Mouse (Mus musculus) MEL (cell line): ENCODE results near the gene Pyy. TPM values are rescaled to one million over a fixed set of nuclear protein-coding genes. Genes with fewer than 3 reads are reported as not detected.

Experiments used
- DNase-seq: peaks from one replicate; pipeline ENCODE4 v3.0.0; 2011; ENCODE audit warnings: low read depth, low spot score
- H3K27ac ChIP-seq: 2 replicates; pipeline ENCODE4 v1.5.1; 2012; ENCODE audit warnings: low read depth, mild to moderate bottlenecking, control low read depth, low read length, moderate library complexity; ENCODE audit not compliant: control insufficient read depth
- H3K27me3 ChIP-seq, 2 experiments: fragments of 150-350 bp in 1 of 2; sonication (generic) in 1 of 2; 2 replicates each; pipeline ENCODE4 v1.6.1; 2012; ENCODE audit warnings: low read length in 2 of 2, mild to moderate bottlenecking in 2 of 2, improper control_type of control experiment in 1 of 2, moderate library complexity in 1 of 2; ENCODE audit not compliant: insufficient read depth in 2 of 2, control insufficient read depth in 1 of 2
- H3K36me3 ChIP-seq, 2 experiments: 2 replicates each; pipeline ENCODE4 v1.6.1; 2012 to 2014; ENCODE audit warnings: low read length in 2 of 2, improper control_type of control experiment in 1 of 2, inconsistent platforms in 1 of 2, mild to moderate bottlenecking in 1 of 2; ENCODE audit not compliant: insufficient read depth in 2 of 2, control insufficient read depth in 1 of 2
- H3K4me1 ChIP-seq, 2 experiments: fragments of 150-350 bp in 1 of 2; sonication (generic) in 1 of 2; 2 replicates each; pipeline ENCODE4 v1.6.1; 2012; ENCODE audit warnings: low read length in 2 of 2, improper control_type of control experiment in 1 of 2, mild to moderate bottlenecking in 1 of 2; ENCODE audit not compliant: insufficient read depth in 2 of 2, control insufficient read depth in 1 of 2
- H3K4me3 ChIP-seq, 2 experiments: fragments of 150-350 bp in 1 of 2; sonication (generic) in 1 of 2; 2 replicates each; pipeline ENCODE4 v1.5.1; 2012; ENCODE audit warnings: low read depth in 2 of 2, low read length in 2 of 2, mild to moderate bottlenecking in 2 of 2, moderate library complexity in 2 of 2, control low read depth in 1 of 2, improper control_type of control experiment in 1 of 2; ENCODE audit not compliant: control insufficient read depth in 1 of 2, insufficient read depth in 1 of 2
- H3K79me2 ChIP-seq: 2 replicates; pipeline ENCODE4 v1.6.1; 2012; ENCODE audit warnings: mild to moderate bottlenecking, low read length, moderate library complexity; ENCODE audit not compliant: control insufficient read depth, poor library complexity, insufficient read depth
- H3K9ac ChIP-seq: 2 replicates; pipeline ENCODE4 v1.6.1; 2012; ENCODE audit warnings: low read depth, mild to moderate bottlenecking, control low read depth, low read length, moderate library complexity; ENCODE audit not compliant: control insufficient read depth, poor library complexity, severe bottlenecking
- H3K9me3 ChIP-seq: fragments of 150-350 bp; sonication (generic); replicated peaks from 2 replicates; pipeline ENCODE4 v1.6.1; 2012; ENCODE audit warnings: mild to moderate bottlenecking, low read length, improper control_type of control experiment, moderate library complexity; ENCODE audit not compliant: insufficient read depth
- CHD2 ChIP-seq: IDR thresholded peaks from 2 replicates; pipeline ENCODE4 v1.6.1; 2011; ENCODE audit warnings: low read length, improper control_type of control experiment
- ELF1 ChIP-seq: IDR thresholded peaks from 2 replicates; pipeline ENCODE4 v1.6.1; 2014; ENCODE audit warnings: low read depth, mild to moderate bottlenecking, inconsistent platforms, low read length, improper control_type of control experiment, moderate library complexity
- EP300 ChIP-seq, 2 experiments: IDR thresholded peaks; 2 replicates each; pipeline ENCODE4 v1.6.1; 2011; ENCODE audit warnings: improper control_type of control experiment in 2 of 2, low read length in 2 of 2, low read depth in 1 of 2, mild to moderate bottlenecking in 1 of 2
- GATA1 ChIP-seq: IDR thresholded peaks from 2 replicates; pipeline ENCODE4 v1.6.1; 2011; ENCODE audit warnings: low read depth, low read length, improper control_type of control experiment
- JUND ChIP-seq: IDR thresholded peaks from 2 replicates; pipeline ENCODE4 v1.6.1; 2011; ENCODE audit warnings: low read depth, mild to moderate bottlenecking, improper control_type of control experiment, low read length
- KAT2A ChIP-seq: conservative IDR thresholded peaks from 2 replicates; pipeline ENCODE4 v1.6.1; 2012; ENCODE audit warnings: low read depth, low read length, improper control_type of control experiment, inconsistent platforms
- MAFK ChIP-seq: IDR thresholded peaks from 2 replicates; pipeline ENCODE4 v1.6.1; 2011; ENCODE audit warnings: low read depth, mild to moderate bottlenecking, low read length, improper control_type of control experiment, borderline replicate concordance
- MAZ ChIP-seq: IDR thresholded peaks from 2 replicates; pipeline ENCODE4 v1.6.1; 2012; ENCODE audit warnings: low read depth, mild to moderate bottlenecking, inconsistent platforms, low read length, improper control_type of control experiment
- MXI1 ChIP-seq: IDR thresholded peaks from 2 replicates; pipeline ENCODE4 v1.6.1; 2011; ENCODE audit warnings: mild to moderate bottlenecking, low read depth, low read length, improper control_type of control experiment
- MYB ChIP-seq: IDR thresholded peaks from 2 replicates; pipeline ENCODE4 v1.6.1; 2011; ENCODE audit warnings: mild to moderate bottlenecking, low read depth, low read length, improper control_type of control experiment
- NELFE ChIP-seq: IDR thresholded peaks from 2 replicates; pipeline ENCODE4 v1.6.1; 2011; ENCODE audit warnings: low read depth, low read length, improper control_type of control experiment
- POLR2A ChIP-seq, 2 experiments: IDR thresholded peaks; 2 replicates each; pipeline ENCODE4 v1.6.1; 2011 to 2012; ENCODE audit warnings: low read length in 2 of 2, mild to moderate bottlenecking in 2 of 2, control low read depth in 1 of 2, improper control_type of control experiment in 1 of 2, low read depth in 1 of 2, moderate library complexity in 1 of 2; ENCODE audit not compliant: control insufficient read depth in 1 of 2, insufficient read depth in 1 of 2, poor library complexity in 1 of 2
- RCOR1 ChIP-seq: IDR thresholded peaks from 2 replicates; pipeline ENCODE4 v1.6.1; 2012; ENCODE audit warnings: low read depth, mild to moderate bottlenecking, inconsistent platforms, low read length, improper control_type of control experiment
- TBP ChIP-seq: IDR thresholded peaks from 2 replicates; pipeline ENCODE4 v1.8.0; 2011; ENCODE audit warnings: low read depth, low read length, improper control_type of control experiment
- TCF12 ChIP-seq: IDR thresholded peaks from 2 replicates; pipeline ENCODE4 v1.6.1; 2014; ENCODE audit warnings: low read depth, mild to moderate bottlenecking, inconsistent platforms, low read length, improper control_type of control experiment, moderate library complexity
- USF1 ChIP-seq: IDR thresholded peaks from 2 replicates; pipeline ENCODE4 v1.6.1; 2014; ENCODE audit warnings: low read depth, mild to moderate bottlenecking, inconsistent platforms, low read length, improper control_type of control experiment, moderate library complexity
- polyA plus RNA-seq, 2 experiments: library from polyadenylated mRNA; stranded (reverse) in 1 of 2; unstranded in 1 of 2; fragments of >175 nt in 1 of 2; fragments of >200 nt in 1 of 2; gene quantifications; 2 replicates each; pipeline versions ENCODE4 v1.2.1 to v1.2.4; 2012; ENCODE audit warnings: low replicate concordance in 2 of 2, low read depth in 1 of 2; ENCODE audit not compliant: insufficient read length in 2 of 2, insufficient read depth in 1 of 2, missing spikeins in 1 of 2
- total RNA-seq: library from RNA; depleted of rRNA; stranded (reverse); fragments of 300-350 nt; gene quantifications from 2 replicates; pipeline ENCODE4 v1.2.3, GENCODE M21; 2012

The Pyy gene
- total and polyA plus RNA-seq, 3 experiments, result not detected

DNA sequence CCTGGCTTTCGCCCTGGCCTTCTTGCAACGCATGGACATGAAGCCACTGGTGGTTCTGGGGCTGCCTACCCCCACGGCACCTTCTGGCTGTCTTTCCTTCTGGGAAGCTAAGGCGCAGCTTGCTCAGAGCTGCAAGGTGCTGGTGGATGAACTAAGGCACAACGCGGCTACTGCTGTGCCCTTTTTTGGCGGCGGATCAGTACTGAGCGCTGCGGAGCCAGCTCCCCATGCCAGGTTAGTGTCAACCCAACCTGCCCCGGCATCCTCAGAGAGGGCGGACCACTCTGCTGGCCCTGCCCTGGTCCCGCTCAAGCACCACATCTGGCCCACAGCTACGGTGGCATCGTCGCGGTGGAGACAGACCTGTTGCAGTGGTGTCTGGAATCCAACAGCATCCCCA lies 38.9 kb upstream of the Pyy start:
- Histone ChIP-seq H3K4me1 (peaks cover 0 to 13% of the 10 kb centered on the region in 2 experiments; a peak in 2 of 4 replicates), H3K79me2 (no peaks in the 10 kb centered on the region), H3K9me3 (no peaks in the 10 kb centered on the region), H3K4me3 (peak overlapping the region; percentile 9 to 75; a peak in 1 of 4 replicates), H3K27me3 (no peaks in the 10 kb centered on the region), H3K27ac (no peak overlapping the region), H3K36me3 (no peaks in the 10 kb centered on the region), H3K9ac (no peak overlapping the region)
- TF ChIP-seq USF1 (no peak), MYB (no peak), JUND (no peak), ELF1 (no peak), GATA1 (no peak), EP300 (IDR thresholded peaks at IDR 0.05; ENCODE audit: low read depth in 1 of 2, low read length in 2 of 2) (no peak)
- DNase-seq, result no peak

DNA sequence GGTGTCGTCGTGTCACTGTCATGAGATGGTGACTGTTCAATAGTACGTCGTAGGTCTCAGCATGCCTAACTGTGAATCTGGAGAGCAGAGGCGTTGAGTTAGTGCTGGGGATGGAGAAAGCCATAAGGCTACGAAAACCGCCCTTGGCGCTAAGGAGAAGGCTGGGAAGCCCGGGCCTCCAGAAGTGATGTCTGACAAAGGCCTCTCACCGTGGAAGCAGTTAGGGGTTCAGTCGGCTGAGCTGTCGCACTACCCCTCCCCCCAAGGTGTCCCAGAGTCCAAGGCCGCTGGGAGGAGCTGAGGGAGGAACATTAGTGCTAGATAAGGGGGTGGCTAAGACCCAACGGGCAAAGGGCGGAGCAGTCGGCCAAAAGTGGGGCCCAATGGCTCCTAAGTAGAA lies 38.4 kb upstream of the Pyy start:
- Histone ChIP-seq H3K9ac (peak overlapping the region; percentile 71), H3K9me3 (no peaks in the 10 kb centered on the region), H3K79me2 (no peaks in the 10 kb centered on the region), H3K36me3 (no peaks in the 10 kb centered on the region), H3K27ac (no peak overlapping the region), H3K4me3 (peak overlapping the region; percentile 46 to 75)
- peak; percentile 72 for DNase-seq
- TF ChIP-seq EP300 (IDR thresholded peaks at IDR 0.05; ENCODE audit: low read depth in 1 of 2, low read length in 2 of 2) (peak; percentile 18 to 52; a peak in 2 of 4 replicates), MYB (no peak), TBP (peak; percentile 49; the same call in 1 of the 2 replicates), USF1 (no peak), NELFE (peak; percentile 47), TCF12 (0 out of 2 replicates have a peak, but pooled peaks have one; percentile 22), RCOR1 (no peak), POLR2A (IDR thresholded peaks at IDR 0.05; ENCODE audit: control insufficient read depth in 1 of 2, insufficient read depth in 1 of 2, low read depth in 1 of 2, low read length in 2 of 2, poor library complexity in 1 of 2) (peak in 1 of 2 experiments; percentile 21; a peak in 1 of 4 replicates), KAT2A (no peak), CHD2 (peak; percentile 38; the same call in 1 of the 2 replicates), MAFK (no peak), MAZ (peak; percentile 53; the same call in 1 of the 2 replicates), MXI1 (0 out of 2 replicates have a peak, but pooled peaks have one; percentile 7)
- TF ChIP-seq, all 39 proteins: peak for 8
- Histone ChIP-seq H3K4me1 (peaks cover 0 to 14% of the 10 kb centered on the region in 2 experiments; a peak in 2 of 4 replicates), H3K27me3 (no peaks in the 10 kb centered on the region)
